ENCODE assay signal across 8 mouse cellular contexts in genomic region chr6:108457516-108458181, GRCm38 (mm10).
A peak's percentile ranks its signal among the peaks of the same experiment; 100 is the strongest.
DNase-seq lines count a peak whose midpoint lies in the region; ATAC-seq and TF ChIP-seq lines count a peak whose summit lies in the region.

No protein-coding gene starts in this region.

- TF ChIP-seq POLR2A in small intestine, adult 2 months (IDR thresholded peaks at IDR 0.05; ENCODE audit: low read depth, low read length) = no peak

- no peak overlapping the region for H3K4me3 ChIP-seq in forebrain, embryonic 14.5 days (ENCODE audit: low read depth, low read length)
- 0 out of 2 replicates have a peak overlapping the region, but pooled peaks have one; percentile 4 for H3K4me3 ChIP-seq in limb, embryonic 10.5 days
- H3K4me3 ChIP-seq in small intestine, adult 2 months (ENCODE audit: low read depth, low read length) = no peak overlapping the region

- no peaks in the 10 kb centered on the region for H3K27me3 ChIP-seq in forebrain, embryonic 14.5 days (replicated peaks; ENCODE audit: control insufficient read depth, insufficient read depth, low read length)
- H3K27me3 ChIP-seq in limb, embryonic 10.5 days (ENCODE audit: low read depth, poor library complexity, severe bottlenecking) = no peaks in the 10 kb centered on the region
- no peaks in the 10 kb centered on the region for H3K27me3 ChIP-seq in small intestine, adult 2 months (ENCODE audit: control insufficient read depth, insufficient read depth, low read length)

- H3K4me1 ChIP-seq in forebrain, embryonic 14.5 days (ENCODE audit: control insufficient read depth, insufficient read depth, low read length) = peaks cover 20% of the 10 kb centered on the region
- H3K4me1 ChIP-seq in limb, embryonic 10.5 days = peaks cover 66% of the 10 kb centered on the region
- H3K4me1 ChIP-seq in small intestine, adult 2 months (ENCODE audit: control insufficient read depth, insufficient read depth, insufficient read length, low read length) = peaks cover 36% of the 10 kb centered on the region

- no peak overlapping the region for H3K4me2 ChIP-seq in forebrain, embryonic 14.5 days (ENCODE audit: low read length)

- H3K27ac ChIP-seq in forebrain, embryonic 14.5 days (ENCODE audit: low read depth, low read length) = no peak overlapping the region
- peak overlapping the region; percentile 88 for H3K27ac ChIP-seq in limb, embryonic 10.5 days
- peak overlapping the region; percentile 68 for H3K27ac ChIP-seq in small intestine, adult 2 months (ENCODE audit: insufficient read depth, low read depth, low read length)

- H3K9ac ChIP-seq in forebrain, embryonic 14.5 days (ENCODE audit: low read length) = no peak overlapping the region

- DNase-seq in adrenal gland, postnatal 10 days = peak; percentile 25
- no peak for DNase-seq in adrenal gland, adult 8-10 months
- DNase-seq in 3T3-L1 (ENCODE audit: low read depth, low spot score) = peak; percentile 96
- peak; percentile 56 for DNase-seq in forebrain, embryonic 14.5 days (ENCODE audit: low spot score)
- DNase-seq in limb, embryonic 10.5 days (ENCODE audit: low spot score) = peak; percentile 59
- DNase-seq in natural killer cell, adult 2 months (ENCODE audit: low spot score in 2 of 2) = no peak
- no peak for DNase-seq in spleen, postnatal 14 days (ENCODE audit: low spot score in 2 of 2)

- H3K36me3 ChIP-seq in forebrain, embryonic 14.5 days (ENCODE audit: control insufficient read depth, insufficient read depth, low read length) = no peaks in the 10 kb centered on the region
- no peaks in the 10 kb centered on the region for H3K36me3 ChIP-seq in limb, embryonic 10.5 days
- H3K36me3 ChIP-seq in small intestine, adult 2 months (ENCODE audit: control insufficient read depth, insufficient read depth, low read length) = no peaks in the 10 kb centered on the region

- ATAC-seq in forebrain, embryonic 14.5 days = peak; percentile 59

- TF ChIP-seq CTCF in small intestine, adult 2 months (IDR thresholded peaks at IDR 0.05; ENCODE audit: extremely low read depth, insufficient read length, insufficient replicate concordance, low read depth, low read length) = no peak

- WGBS in forebrain, embryonic 14.5 days = 46% methylated on average over 14 of the region's 14 CpGs
- WGBS in limb, embryonic 10.5 days = 51% methylated on average over 14 of the region's 14 CpGs
- WGBS in small intestine, adult 2 months = 29% methylated on average over 14 of the region's 14 CpGs

- no peaks in the 10 kb centered on the region for H3K9me3 ChIP-seq in forebrain, embryonic 14.5 days (replicated peaks; ENCODE audit: control insufficient read depth, low read length)
- no peaks in the 10 kb centered on the region for H3K9me3 ChIP-seq in limb, embryonic 10.5 days (replicated peaks)

Comparison
In these comparisons a context has a peak if more than half of its experiments do, and no peak if none do; other contexts are left out.
1. DNase-seq: peak in adrenal gland, postnatal 10 days (single experiment), 3T3-L1 (single experiment), forebrain, embryonic 14.5 days (single experiment) and limb, embryonic 10.5 days (single experiment); none in adrenal gland, adult 8-10 months (single experiment), natural killer cell, adult 2 months (0 of 2) and spleen, postnatal 14 days (0 of 2).